Mouse (Mus musculus) CH12.LX (cell line): ENCODE measurements at regions not wholly inside any gene's neighbourhood (a gene's known extent, or its start where the extent isn't known, plus 50 kb on each side); places are given as distances from the start of the nearest gene placed in this dataset.

Experiments used
- DNase-seq: peaks from one replicate; pipeline ENCODE4 v3.0.0-alpha.2; 2013; ENCODE audit errors: extremely low read depth
- H3K27ac ChIP-seq: 2 replicates; pipeline ENCODE4 v1.5.1; 2012; ENCODE audit warnings: low read depth, mild to moderate bottlenecking, control low read depth, moderate library complexity; ENCODE audit not compliant: insufficient read depth
- H3K27me3 ChIP-seq: replicated peaks from 2 replicates; pipeline ENCODE3; 2012; ENCODE audit warnings: inconsistent platforms
- H3K36me3 ChIP-seq, 2 experiments: replicated peaks in 1 of 2; 2 replicates each; pipeline versions ENCODE3 to v1.6.1; 2012; ENCODE audit warnings: inconsistent platforms in 1 of 2, low read length in 1 of 2, mild to moderate bottlenecking in 1 of 2, mixed read lengths in 1 of 2, moderate library complexity in 1 of 2; ENCODE audit not compliant: control insufficient read depth in 1 of 2, insufficient read depth in 1 of 2
- H3K4me1 ChIP-seq, 2 experiments: 2 replicates each; pipeline ENCODE4 v1.6.1; 2012; ENCODE audit warnings: inconsistent platforms in 1 of 2, moderate library complexity in 1 of 2; ENCODE audit not compliant: insufficient read depth in 2 of 2, control insufficient read depth in 1 of 2
- H3K4me2 ChIP-seq: 2 replicates; pipeline ENCODE4 v1.6.1; 2012; ENCODE audit warnings: low read depth, mild to moderate bottlenecking, control low read depth; ENCODE audit not compliant: poor library complexity, insufficient read depth, severe bottlenecking
- H3K4me3 ChIP-seq, 3 experiments: fragments of 150-350 bp in 1 of 3; sonication (generic) in 1 of 3; replicated peaks in 1 of 3; 2 replicates each; pipeline versions ENCODE3 to v1.5.1; 2011 to 2012; ENCODE audit warnings: low read depth in 2 of 3, low read length in 2 of 3, mild to moderate bottlenecking in 2 of 3, moderate library complexity in 2 of 3, control low read depth in 1 of 3, improper control_type of control experiment in 1 of 3, inconsistent platforms in 1 of 3, mixed read lengths in 1 of 3; ENCODE audit not compliant: poor library complexity in 1 of 3
- H3K79me2 ChIP-seq: replicated peaks from 2 replicates; pipeline ENCODE4 v1.6.1; 2012; ENCODE audit warnings: mild to moderate bottlenecking, moderate library complexity; ENCODE audit not compliant: control insufficient read depth, poor library complexity, insufficient read depth, severe bottlenecking; ENCODE audit errors: extremely low read depth
- H3K9ac ChIP-seq: 2 replicates; pipeline ENCODE4 v1.6.1; 2012; ENCODE audit warnings: low read depth, mild to moderate bottlenecking, control low read depth, moderate library complexity; ENCODE audit not compliant: insufficient read depth
- H3K9me3 ChIP-seq: replicated peaks from 2 replicates; pipeline ENCODE3; 2012; ENCODE audit warnings: low read length, inconsistent platforms, mixed read lengths
- BHLHE40 ChIP-seq: IDR thresholded peaks from 2 replicates; pipeline ENCODE4 v1.6.1; 2011; ENCODE audit warnings: mild to moderate bottlenecking, low read depth, low read length, improper control_type of control experiment
- CHD1 ChIP-seq: IDR thresholded peaks from 2 replicates; pipeline ENCODE4 v1.6.1; 2012; ENCODE audit warnings: low read depth, low read length, improper control_type of control experiment, inconsistent platforms
- CHD2 ChIP-seq: IDR thresholded peaks from 2 replicates; pipeline ENCODE4 v1.6.1; 2011; ENCODE audit warnings: low read length, improper control_type of control experiment
- EP300 ChIP-seq: IDR thresholded peaks from 2 replicates; pipeline ENCODE4 v1.6.1; 2011; ENCODE audit warnings: low read length, improper control_type of control experiment
- IRF4 ChIP-seq: IDR thresholded peaks from 2 replicates; pipeline ENCODE4 v1.6.1; 2014; ENCODE audit warnings: low read depth, mild to moderate bottlenecking, inconsistent platforms, low read length, improper control_type of control experiment
- JUN ChIP-seq: IDR thresholded peaks from 2 replicates; pipeline ENCODE4 v1.6.1; 2011; ENCODE audit warnings: low read depth, mild to moderate bottlenecking, low read length, improper control_type of control experiment, moderate library complexity; ENCODE audit not compliant: insufficient read depth
- MAFK ChIP-seq: IDR thresholded peaks from 2 replicates; pipeline ENCODE4 v1.6.1; 2011; ENCODE audit warnings: low read length, improper control_type of control experiment; ENCODE audit not compliant: insufficient replicate concordance
- MAX ChIP-seq: IDR thresholded peaks from 2 replicates; pipeline ENCODE4 v1.6.1; 2011; ENCODE audit warnings: low read length, improper control_type of control experiment
- MAZ ChIP-seq: IDR thresholded peaks from 2 replicates; pipeline ENCODE4 v1.6.1; 2012; ENCODE audit warnings: low read depth, mild to moderate bottlenecking, inconsistent platforms, low read length, improper control_type of control experiment, moderate library complexity
- NELFE ChIP-seq: IDR thresholded peaks from 2 replicates; pipeline ENCODE4 v1.6.1; 2011; ENCODE audit warnings: low read depth, low read length, improper control_type of control experiment
- POLR2A ChIP-seq: IDR thresholded peaks from 2 replicates; pipeline ENCODE4 v1.6.1; 2011; ENCODE audit warnings: low read depth, mild to moderate bottlenecking, improper control_type of control experiment, low read length
- SIN3A ChIP-seq: IDR thresholded peaks from 2 replicates; pipeline ENCODE4 v1.6.1; 2012; ENCODE audit warnings: low read length, improper control_type of control experiment, inconsistent platforms
- SMC3 ChIP-seq: IDR thresholded peaks from 2 replicates; pipeline ENCODE4 v1.6.1; 2011; ENCODE audit warnings: low read depth, low read length, improper control_type of control experiment
- TBP ChIP-seq: conservative IDR thresholded peaks from 2 replicates; pipeline ENCODE4 v1.6.1; 2011; ENCODE audit warnings: low read depth, low read length, improper control_type of control experiment
- USF1 ChIP-seq: IDR thresholded peaks from 2 replicates; pipeline ENCODE4 v1.6.1; 2014; ENCODE audit warnings: low read depth, mild to moderate bottlenecking, inconsistent platforms, low read length, improper control_type of control experiment
- ZC3H11A ChIP-seq: IDR thresholded peaks from 2 replicates; pipeline ENCODE4 v1.6.1; 2012; ENCODE audit warnings: low read depth, mild to moderate bottlenecking, inconsistent platforms, low read length, improper control_type of control experiment
- ZMIZ1 ChIP-seq: IDR thresholded peaks from 2 replicates; pipeline ENCODE4 v1.6.1; 2012; ENCODE audit warnings: low read depth, mild to moderate bottlenecking, inconsistent platforms, low read length, improper control_type of control experiment
- ZNF384 ChIP-seq: IDR thresholded peaks from 2 replicates; pipeline ENCODE4 v1.6.1; 2012; ENCODE audit warnings: low read depth, low read length, improper control_type of control experiment, inconsistent platforms
- dilution Hi-C: fragments of 300-500 bp; cut with MboI; formaldehyde crosslinking; loops from 2 replicates; pipeline ENCODE4 v1.14.3; 2020; ENCODE audit warnings: low sequenced_read_pairs; ENCODE audit not compliant: extremely low pct_unique_long_range_greater_than_20kb, extremely low pct_ligation_motif_present
- in situ Hi-C: fragments of 300-500 bp; cut with MboI; formaldehyde crosslinking; loops from 3 replicates; pipeline ENCODE4 v1.14.3; 2019; ENCODE audit warnings: low sequenced_read_pairs, low pct_ligation_motif_present, low pct_unique_long_range_greater_than_20kb, mixed read lengths

- Histone ChIP-seq H3K27ac (no peak overlapping the region), H3K4me2 (no peak overlapping the region), H3K79me2 (no peaks in the 10 kb centered on the region), H3K27me3 (no peaks in the 10 kb centered on the region), H3K4me3 (no peak overlapping the region), H3K4me1 (no peaks in the 10 kb centered on the region), H3K9me3 (no peaks in the 10 kb centered on the region), H3K36me3 (no peaks in the 10 kb centered on the region), H3K9ac (no peak overlapping the region)
- TF ChIP-seq TBP (no peak), USF1 (no peak), CHD1 (no peak), MAZ (no peak), SIN3A (no peak), ZC3H11A (no peak), SMC3 (no peak), EP300 (no peak), IRF4 (no peak), BHLHE40 (no peak), CHD2 (no peak)
- dilution Hi-C loops: no loop called here
- in situ Hi-C loops: no loop called here
- DNase-seq: no peak
Observed at GRCm38 (mm10) chrX:57938248-57938836, 84.2 kb upstream of the Zic3 start.

GRCm38 (mm10) chrX:57950896-57951295, 71.6 kb upstream of the Zic3 start:
- H3K79me2 ChIP-seq: no peaks in the 10 kb centered on the region
- no peak overlapping the region for H3K27ac ChIP-seq
- TF ChIP-seq JUN: no peak
- no peak for TF ChIP-seq MAFK
- no peak for TF ChIP-seq NELFE
- TF ChIP-seq ZMIZ1: no peak
- no peak for TF ChIP-seq POLR2A
- no peak for TF ChIP-seq MAX
- no peak for TF ChIP-seq ZNF384
- TF ChIP-seq, all 38 proteins: peak for 0
- Histone ChIP-seq H3K4me3 (no peak overlapping the region), H3K36me3 (no peaks in the 10 kb centered on the region), H3K4me2 (no peak overlapping the region), H3K9me3 (no peaks in the 10 kb centered on the region), H3K27me3 (no peaks in the 10 kb centered on the region), H3K4me1 (no peaks in the 10 kb centered on the region), H3K9ac (no peak overlapping the region)
- DNase-seq: no peak
- dilution Hi-C loops (no loop called here), in situ Hi-C loops (no loop called here)
